Mouse (Mus musculus) CH12.LX (cell line): Measurements from ENCODE around the gene Wwc2. TPM values are rescaled to one million over a fixed set of nuclear protein-coding genes. Genes with fewer than 3 reads are reported as not detected.

ENCODE experiments used
- DNase-seq: peaks from one replicate; pipeline ENCODE4 v3.0.0-alpha.2; 2013; ENCODE audit errors: extremely low read depth
- H3K27ac ChIP-seq: 2 replicates; pipeline ENCODE4 v1.5.1; 2012; ENCODE audit warnings: low read depth, mild to moderate bottlenecking, control low read depth, moderate library complexity; ENCODE audit not compliant: insufficient read depth
- H3K27me3 ChIP-seq: replicated peaks from 2 replicates; pipeline ENCODE3; 2012; ENCODE audit warnings: inconsistent platforms
- H3K36me3 ChIP-seq, 2 experiments: replicated peaks in 1 of 2; 2 replicates each; pipeline versions ENCODE3 to v1.6.1; 2012; ENCODE audit warnings: inconsistent platforms in 1 of 2, low read length in 1 of 2, mild to moderate bottlenecking in 1 of 2, mixed read lengths in 1 of 2, moderate library complexity in 1 of 2; ENCODE audit not compliant: control insufficient read depth in 1 of 2, insufficient read depth in 1 of 2
- H3K4me1 ChIP-seq, 2 experiments: 2 replicates each; pipeline ENCODE4 v1.6.1; 2012; ENCODE audit warnings: inconsistent platforms in 1 of 2, moderate library complexity in 1 of 2; ENCODE audit not compliant: insufficient read depth in 2 of 2, control insufficient read depth in 1 of 2
- H3K4me2 ChIP-seq: 2 replicates; pipeline ENCODE4 v1.6.1; 2012; ENCODE audit warnings: low read depth, mild to moderate bottlenecking, control low read depth; ENCODE audit not compliant: poor library complexity, insufficient read depth, severe bottlenecking
- H3K4me3 ChIP-seq, 3 experiments: fragments of 150-350 bp in 1 of 3; sonication (generic) in 1 of 3; replicated peaks in 1 of 3; 2 replicates each; pipeline versions ENCODE3 to v1.5.1; 2011 to 2012; ENCODE audit warnings: low read depth in 2 of 3, low read length in 2 of 3, mild to moderate bottlenecking in 2 of 3, moderate library complexity in 2 of 3, control low read depth in 1 of 3, improper control_type of control experiment in 1 of 3, inconsistent platforms in 1 of 3, mixed read lengths in 1 of 3; ENCODE audit not compliant: poor library complexity in 1 of 3
- H3K79me2 ChIP-seq: replicated peaks from 2 replicates; pipeline ENCODE4 v1.6.1; 2012; ENCODE audit warnings: mild to moderate bottlenecking, moderate library complexity; ENCODE audit not compliant: control insufficient read depth, poor library complexity, insufficient read depth, severe bottlenecking; ENCODE audit errors: extremely low read depth
- H3K9ac ChIP-seq: 2 replicates; pipeline ENCODE4 v1.6.1; 2012; ENCODE audit warnings: low read depth, mild to moderate bottlenecking, control low read depth, moderate library complexity; ENCODE audit not compliant: insufficient read depth
- H3K9me3 ChIP-seq: replicated peaks from 2 replicates; pipeline ENCODE3; 2012; ENCODE audit warnings: low read length, inconsistent platforms, mixed read lengths
- BHLHE40 ChIP-seq: IDR thresholded peaks from 2 replicates; pipeline ENCODE4 v1.6.1; 2011; ENCODE audit warnings: mild to moderate bottlenecking, low read depth, low read length, improper control_type of control experiment
- CHD2 ChIP-seq: IDR thresholded peaks from 2 replicates; pipeline ENCODE4 v1.6.1; 2011; ENCODE audit warnings: low read length, improper control_type of control experiment
- CTCF ChIP-seq, 2 experiments: IDR thresholded peaks in 1 of 2; conservative IDR thresholded peaks in 1 of 2; 2 replicates each; pipeline ENCODE4 v1.5.1; 2011 to 2012; ENCODE audit warnings: low read depth in 2 of 2, low read length in 2 of 2, improper control_type of control experiment in 1 of 2, inconsistent platforms in 1 of 2, mild to moderate bottlenecking in 1 of 2, moderate library complexity in 1 of 2
- ELF1 ChIP-seq: IDR thresholded peaks from 2 replicates; pipeline ENCODE4 v1.6.1; 2014; ENCODE audit warnings: low read depth, mild to moderate bottlenecking, inconsistent platforms, low read length, improper control_type of control experiment
- HCFC1 ChIP-seq: IDR thresholded peaks from 2 replicates; pipeline ENCODE4 v1.6.1; 2012; ENCODE audit warnings: low read depth, mild to moderate bottlenecking, inconsistent platforms, low read length, improper control_type of control experiment
- JUN ChIP-seq: IDR thresholded peaks from 2 replicates; pipeline ENCODE4 v1.6.1; 2011; ENCODE audit warnings: low read depth, mild to moderate bottlenecking, low read length, improper control_type of control experiment, moderate library complexity; ENCODE audit not compliant: insufficient read depth
- JUND ChIP-seq: conservative IDR thresholded peaks from 2 replicates; pipeline ENCODE4 v1.6.1; 2011; ENCODE audit warnings: low read depth, low read length, improper control_type of control experiment
- MAFK ChIP-seq: IDR thresholded peaks from 2 replicates; pipeline ENCODE4 v1.6.1; 2011; ENCODE audit warnings: low read length, improper control_type of control experiment; ENCODE audit not compliant: insufficient replicate concordance
- MAZ ChIP-seq: IDR thresholded peaks from 2 replicates; pipeline ENCODE4 v1.6.1; 2012; ENCODE audit warnings: low read depth, mild to moderate bottlenecking, inconsistent platforms, low read length, improper control_type of control experiment, moderate library complexity
- POLR2A ChIP-seq: IDR thresholded peaks from 2 replicates; pipeline ENCODE4 v1.6.1; 2011; ENCODE audit warnings: low read depth, mild to moderate bottlenecking, improper control_type of control experiment, low read length
- SMC3 ChIP-seq: IDR thresholded peaks from 2 replicates; pipeline ENCODE4 v1.6.1; 2011; ENCODE audit warnings: low read depth, low read length, improper control_type of control experiment
- TCF12 ChIP-seq: IDR thresholded peaks from 2 replicates; pipeline ENCODE4 v1.6.1; 2014; ENCODE audit warnings: low read depth, mild to moderate bottlenecking, inconsistent platforms, low read length, improper control_type of control experiment
- UBTF ChIP-seq: IDR thresholded peaks from 2 replicates; pipeline ENCODE4 v1.6.1; 2012; ENCODE audit warnings: low read depth, mild to moderate bottlenecking, inconsistent platforms, low read length, improper control_type of control experiment, moderate library complexity
- USF2 ChIP-seq: conservative IDR thresholded peaks from 2 replicates; pipeline ENCODE4 v1.6.1; 2011; ENCODE audit warnings: low read depth, low read length, improper control_type of control experiment
- ZKSCAN1 ChIP-seq: IDR thresholded peaks from 2 replicates; pipeline ENCODE4 v1.6.1; 2012; ENCODE audit warnings: low read depth, inconsistent platforms, low read length, improper control_type of control experiment, borderline replicate concordance
- ZNF384 ChIP-seq: IDR thresholded peaks from 2 replicates; pipeline ENCODE4 v1.6.1; 2012; ENCODE audit warnings: low read depth, low read length, improper control_type of control experiment, inconsistent platforms
- dilution Hi-C: fragments of 300-500 bp; cut with MboI; formaldehyde crosslinking; loops from 2 replicates; pipeline ENCODE4 v1.14.3; 2020; ENCODE audit warnings: low sequenced_read_pairs; ENCODE audit not compliant: extremely low pct_unique_long_range_greater_than_20kb, extremely low pct_ligation_motif_present
- in situ Hi-C: fragments of 300-500 bp; cut with MboI; formaldehyde crosslinking; loops from 3 replicates; pipeline ENCODE4 v1.14.3; 2019; ENCODE audit warnings: low sequenced_read_pairs, low pct_ligation_motif_present, low pct_unique_long_range_greater_than_20kb, mixed read lengths
- polyA plus RNA-seq: library from polyadenylated mRNA; unstranded; fragments of >175 nt; gene quantifications from 2 replicates; pipeline ENCODE4 v1.2.1, GENCODE M21; 2012; ENCODE audit warnings: low read depth; ENCODE audit not compliant: insufficient read length
- total RNA-seq, 2 experiments: library from RNA; depleted of rRNA; stranded (reverse); fragments of 300-350 nt in 1 of 2; fragments of >200 nt in 1 of 2; gene quantifications; 2 replicates each; pipeline ENCODE4 v1.2.3; 2012 to 2014

Gene Wwc2
- total and polyA plus RNA-seq, 3 experiments, result 0.04 to 1.1 (median 0.32) TPM

DNA sequence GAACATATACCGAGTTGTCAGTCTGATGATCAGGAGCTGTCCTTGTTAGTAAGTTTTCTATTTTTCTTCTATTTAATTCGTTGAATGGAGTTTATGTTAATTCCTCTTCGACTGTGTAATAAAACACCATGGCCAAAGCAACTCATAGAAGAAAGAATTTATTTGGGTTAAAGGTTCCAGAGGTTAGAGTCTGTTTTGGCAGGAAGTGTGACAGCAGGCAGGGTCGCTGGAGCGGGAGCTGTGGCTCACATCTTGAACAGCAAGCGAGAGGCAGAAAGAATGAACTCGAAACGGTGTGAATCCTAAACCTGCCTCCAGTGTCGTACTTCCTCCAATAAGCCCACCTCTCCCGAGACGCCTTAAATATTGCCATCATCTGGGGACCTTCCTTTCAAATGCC is 36.1 kb upstream of the Wwc2 start:
- no peak overlapping the region for H3K4me3 ChIP-seq
- no peak overlapping the region for H3K9ac ChIP-seq
- no peak overlapping the region for H3K27ac ChIP-seq
- dilution Hi-C loops (no loop called here), in situ Hi-C loops (no loop called here)
- H3K4me2 ChIP-seq, result no peak overlapping the region
- no peaks in the 10 kb centered on the region for H3K9me3 ChIP-seq
- no peaks in the 10 kb centered on the region for H3K79me2 ChIP-seq
- no peak for TF ChIP-seq BHLHE40
- no peak for TF ChIP-seq SMC3
- no peak for TF ChIP-seq MAFK
- no peaks in the 10 kb centered on the region for H3K4me1 ChIP-seq
- H3K36me3 ChIP-seq, result no peaks in the 10 kb centered on the region
- no peak for DNase-seq
- H3K27me3 ChIP-seq, result no peaks in the 10 kb centered on the region

DNA sequence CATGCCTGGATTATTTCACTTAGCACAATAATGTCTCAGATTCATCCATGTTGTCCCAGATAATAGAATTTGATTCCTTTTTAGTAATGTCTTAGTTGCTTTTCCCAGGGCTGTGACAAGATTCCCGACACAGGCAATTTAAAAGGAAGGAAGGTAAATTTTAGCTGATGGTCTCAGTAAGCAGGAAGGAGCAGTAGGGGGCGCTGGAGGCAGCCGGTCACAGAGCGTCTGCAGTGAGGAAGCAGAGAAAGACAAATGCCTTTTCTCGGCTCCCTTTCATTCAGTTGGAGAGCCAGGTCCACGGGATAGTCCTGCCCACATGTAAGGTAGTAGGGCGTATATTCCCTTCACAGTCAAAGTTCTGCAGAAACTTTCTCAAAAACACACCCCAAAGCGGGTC is 32.5 kb upstream of the Wwc2 start:
- 0 out of 4 replicates have a peak, but pooled peaks cover 0 to 3% of the 10 kb centered on the region in 2 experiments for H3K4me1 ChIP-seq
- in situ Hi-C loops, result loop anchor here (25.0 kb wide), 1 partner anchor 161 kb away; no protein-coding TSS in a partner anchor
- DNase-seq, result peak; percentile 13
- no peak overlapping the region for H3K27ac ChIP-seq
- H3K4me3 ChIP-seq, result no peak overlapping the region
- dilution Hi-C loops, result no loop called here
- no peaks in the 10 kb centered on the region for H3K79me2 ChIP-seq
- H3K27me3 ChIP-seq, result no peaks in the 10 kb centered on the region
- H3K9ac ChIP-seq, result no peak overlapping the region
- H3K9me3 ChIP-seq, result no peaks in the 10 kb centered on the region
- H3K4me2 ChIP-seq, result no peak overlapping the region
- H3K36me3 ChIP-seq, result no peaks in the 10 kb centered on the region
- 0 out of 4 replicates have a peak, but pooled peaks of 1 of the 2 experiments have one; percentile 6 for TF ChIP-seq CTCF (conservative IDR thresholded peaks at IDR 0.05 in 1 of 2, IDR thresholded peaks at IDR 0.05 in 1 of 2; ENCODE audit: low read depth in 2 of 2, low read length in 2 of 2)
- no peak for TF ChIP-seq TCF12
- TF ChIP-seq, all 38 proteins: peak for 1

DNA sequence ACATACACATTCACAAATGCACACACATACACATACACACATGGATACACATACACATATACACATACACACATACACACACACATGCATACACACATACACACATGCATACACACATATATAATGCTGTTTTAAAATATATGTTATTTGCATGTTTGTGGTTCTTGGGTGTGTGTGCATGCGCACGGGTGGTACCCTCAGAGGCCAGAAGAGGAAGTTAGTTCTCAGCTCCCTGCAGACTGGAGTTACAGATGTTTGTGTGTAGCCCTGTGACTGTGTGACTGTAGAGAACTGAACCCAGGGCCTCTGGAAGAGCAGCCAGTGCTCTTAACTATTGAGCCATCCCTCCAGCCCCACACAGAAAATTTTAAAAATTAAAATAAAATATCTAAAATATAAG is 29.0 kb upstream of the Wwc2 start:
- no peaks in the 10 kb centered on the region for H3K27me3 ChIP-seq
- no peak overlapping the region for H3K4me2 ChIP-seq
- dilution Hi-C loops (no loop called here), in situ Hi-C loops (loop anchor here (25.0 kb wide), 1 partner anchor 157 kb away; no protein-coding TSS in a partner anchor)
- no peaks in the 10 kb centered on the region for H3K9me3 ChIP-seq
- no peaks in the 10 kb centered on the region for H3K36me3 ChIP-seq
- H3K4me3 ChIP-seq, result no peak overlapping the region
- H3K79me2 ChIP-seq, result no peaks in the 10 kb centered on the region
- H3K27ac ChIP-seq, result no peak overlapping the region
- 0 out of 4 replicates have a peak, but pooled peaks cover 0 to 3% of the 10 kb centered on the region in 2 experiments for H3K4me1 ChIP-seq
- TF ChIP-seq JUN (no peak), HCFC1 (no peak), CTCF (conservative IDR thresholded peaks at IDR 0.05 in 1 of 2, IDR thresholded peaks at IDR 0.05 in 1 of 2; ENCODE audit: low read depth in 2 of 2, low read length in 2 of 2) (no peak), CHD2 (no peak), ZNF384 (no peak), MAZ (no peak), ELF1 (no peak), TCF12 (no peak), UBTF (no peak), ZKSCAN1 (no peak), POLR2A (no peak), USF2 (no peak), JUND (no peak)
- no peak overlapping the region for H3K9ac ChIP-seq
- DNase-seq, result peak; percentile 43
